Mouse (Mus musculus): Measurements from ENCODE around the gene Tfip11. TPM values are rescaled to one million over a fixed set of nuclear protein-coding genes. Genes with fewer than 3 reads are reported as not detected.
A peak's percentile ranks its signal among the peaks of the same experiment; 100 is the strongest.

Gene Tfip11
- total and polyA plus RNA-seq, 2 experiments from 2014 or later, result 20.2 to 24.4 TPM

GRCm38 (mm10) chr5:112381154-112381553 lies 55.0 kb downstream of the Tfip11 start:
- ATAC-seq, result no peak
- Histone ChIP-seq H3K4me3 (ENCODE audit: low read length) (no peak overlapping the region), H3K9me3 (ENCODE audit: low read length) (no peaks in the 10 kb centered on the region), H3K4me2 (ENCODE audit: low read depth, low read length) (no peak overlapping the region), H3K27me3 (ENCODE audit: insufficient read depth, low read length) (no peaks in the 10 kb centered on the region), H3K27ac (peak overlapping the region; percentile 67; the same call in 1 of the 2 replicates), H3K36me3 (ENCODE audit: insufficient read depth, low read length) (peaks cover 21% of the 10 kb centered on the region; the same call in 1 of the 2 replicates), H3K4me1 (ENCODE audit: insufficient read depth, low read length) (peaks cover 19% of the 10 kb centered on the region), H3K9ac (replicated peaks; ENCODE audit: low read length) (no peak overlapping the region)
- no peak for TF ChIP-seq CTCF (IDR thresholded peaks at IDR 0.05; ENCODE audit: low read depth)
- 83% methylated on average over 11 of the region's 11 CpGs for WGBS
- no peak for DNase-seq (ENCODE audit: low spot score)

DNA sequence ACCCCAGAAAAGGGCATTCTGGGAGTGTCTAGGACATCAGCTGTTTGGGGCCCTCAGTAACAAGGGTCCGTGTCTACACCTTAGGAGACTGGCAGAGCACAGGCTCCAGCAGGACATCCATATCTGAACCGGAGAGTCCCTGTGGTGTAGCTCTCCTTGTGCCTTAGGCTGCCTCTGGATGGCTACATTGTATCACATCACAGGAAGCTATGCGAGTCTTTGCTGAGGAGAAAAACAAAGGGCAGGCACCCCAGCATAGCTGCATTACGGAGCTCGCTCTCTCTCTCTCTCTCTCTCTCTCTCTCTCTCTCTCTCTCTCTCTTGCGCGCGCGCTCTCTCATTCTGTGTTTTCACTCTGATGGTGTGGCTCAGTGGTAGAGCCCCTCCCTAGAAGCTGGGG lies 55.9 kb downstream of the Tfip11 start:
- 62% methylated on average over 9 of the region's 9 CpGs for WGBS
- DNase-seq (ENCODE audit: low spot score) (peak; percentile 41), ATAC-seq (peak; percentile 35)

GRCm38 (mm10) chr5:112382641-112383330 lies 56.6 kb downstream of the Tfip11 start:
- DNase-seq (ENCODE audit: low spot score), result peak; percentile 70
- no peak overlapping the region for H3K9ac ChIP-seq (replicated peaks; ENCODE audit: low read length)
- ATAC-seq, result peak; percentile 56
- peak; percentile 23; the same call in 1 of the 2 replicates for TF ChIP-seq CTCF (IDR thresholded peaks at IDR 0.05; ENCODE audit: low read depth)
- H3K36me3 ChIP-seq (ENCODE audit: insufficient read depth, low read length), result peaks cover 23% of the 10 kb centered on the region; the same call in 1 of the 2 replicates
- no peaks in the 10 kb centered on the region for H3K27me3 ChIP-seq (ENCODE audit: insufficient read depth, low read length)
- H3K4me2 ChIP-seq (ENCODE audit: low read depth, low read length), result no peak overlapping the region
- WGBS, result 46% methylated on average over 16 of the region's 17 CpGs
- no peak overlapping the region for H3K4me3 ChIP-seq (ENCODE audit: low read length)
- H3K27ac ChIP-seq, result peak overlapping the region; percentile 67
- H3K4me1 ChIP-seq (ENCODE audit: insufficient read depth, low read length), result peaks cover 19% of the 10 kb centered on the region
- H3K9me3 ChIP-seq (ENCODE audit: low read length), result no peaks in the 10 kb centered on the region

More for the DNA sequence above, 55.9 kb downstream of the Tfip11 start:
- H3K4me3 ChIP-seq (ENCODE audit: low read length), result no peak overlapping the region
- peaks cover 19% of the 10 kb centered on the region for H3K4me1 ChIP-seq (ENCODE audit: insufficient read depth, low read length)
- no peaks in the 10 kb centered on the region for H3K27me3 ChIP-seq (ENCODE audit: insufficient read depth, low read length)
- no peak overlapping the region for H3K4me2 ChIP-seq (ENCODE audit: low read depth, low read length)
- H3K27ac ChIP-seq, result peak overlapping the region; percentile 67; the same call in 1 of the 2 replicates
- no peak overlapping the region for H3K9ac ChIP-seq (replicated peaks; ENCODE audit: low read length)
- H3K36me3 ChIP-seq (ENCODE audit: insufficient read depth, low read length), result peaks cover 23% of the 10 kb centered on the region; the same call in 1 of the 2 replicates
- no peaks in the 10 kb centered on the region for H3K9me3 ChIP-seq (ENCODE audit: low read length)
- no peak for TF ChIP-seq CTCF (IDR thresholded peaks at IDR 0.05; ENCODE audit: low read depth)

GRCm38 (mm10) chr5:112384805-112385472 lies 58.8 kb downstream of the Tfip11 start:
- DNase-seq (ENCODE audit: low spot score) (no peak), ATAC-seq (no peak)
- WGBS, result 88% methylated on average over 13 of the region's 13 CpGs
- Histone ChIP-seq H3K4me3 (ENCODE audit: low read length) (no peak overlapping the region), H3K36me3 (ENCODE audit: insufficient read depth, low read length) (peaks cover 16% of the 10 kb centered on the region; the same call in 1 of the 2 replicates), H3K9me3 (ENCODE audit: low read length) (no peaks in the 10 kb centered on the region), H3K27ac (no peak overlapping the region), H3K4me1 (ENCODE audit: insufficient read depth, low read length) (peaks cover 19% of the 10 kb centered on the region), H3K27me3 (ENCODE audit: insufficient read depth, low read length) (no peaks in the 10 kb centered on the region), H3K4me2 (ENCODE audit: low read depth, low read length) (no peak overlapping the region), H3K9ac (replicated peaks; ENCODE audit: low read length) (no peak overlapping the region)
- no peak for TF ChIP-seq CTCF (IDR thresholded peaks at IDR 0.05; ENCODE audit: low read depth)

DNA sequence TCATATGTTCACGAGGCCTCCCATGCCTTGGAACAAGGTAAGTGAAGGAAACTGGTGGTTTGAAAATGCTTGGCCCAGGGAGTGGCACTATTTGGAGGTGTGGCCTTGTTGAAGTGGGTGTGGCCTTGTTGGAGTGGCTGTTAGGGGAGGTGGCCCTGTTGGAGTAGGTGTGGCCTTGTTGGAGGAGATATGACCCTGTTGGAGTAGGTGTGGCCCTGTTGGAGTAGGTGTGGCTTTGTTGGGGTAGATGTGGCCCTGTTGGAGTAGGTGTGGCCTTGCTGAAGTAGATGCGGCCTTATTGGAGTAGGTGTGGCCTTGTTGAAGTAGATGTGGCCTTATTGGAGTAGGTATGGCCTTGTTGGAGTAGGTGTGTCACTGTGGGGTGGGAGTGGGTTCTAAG lies 59.8 kb downstream of the Tfip11 start:
- Histone ChIP-seq H3K36me3 (ENCODE audit: insufficient read depth, low read length) (peaks cover 20% of the 10 kb centered on the region; the same call in 1 of the 2 replicates), H3K9me3 (ENCODE audit: low read length) (no peaks in the 10 kb centered on the region), H3K27me3 (ENCODE audit: insufficient read depth, low read length) (no peaks in the 10 kb centered on the region), H3K4me1 (ENCODE audit: insufficient read depth, low read length) (peaks cover 23% of the 10 kb centered on the region), H3K4me3 (ENCODE audit: low read length) (no peak overlapping the region), H3K9ac (replicated peaks; ENCODE audit: low read length) (no peak overlapping the region), H3K27ac (no peak overlapping the region), H3K4me2 (ENCODE audit: low read depth, low read length) (no peak overlapping the region)
- DNase-seq (ENCODE audit: low spot score) (no peak), ATAC-seq (no peak)
- no peak for TF ChIP-seq CTCF (IDR thresholded peaks at IDR 0.05; ENCODE audit: low read depth)
- 93% methylated on average over 2 of the region's 2 CpGs for WGBS

Other genes with a start within 250 kb of the Tfip11 start
- gene Cryba4, start 73.8 kb upstream of the Tfip11 start, total RNA-seq (2014; rRNA removed), result 0.26 and 1.8 TPM in 2 replicates
- gene Cryba4, start 73.8 kb upstream of the Tfip11 start, polyA plus RNA-seq (2015; fragmentation: Nextera tagmentation; extraction: Ambion mirVana), result 1.6 and 2.4 TPM in 2 replicates
- gene Crybb1, start 70.5 kb upstream of the Tfip11 start, total RNA-seq (2014; rRNA removed), result 8.0 and 11.7 TPM in 2 replicates
- gene Crybb1, start 70.5 kb upstream of the Tfip11 start, polyA plus RNA-seq (2015; fragmentation: Nextera tagmentation; extraction: Ambion mirVana), result 14.2 and 14.6 TPM in 2 replicates
- 46.9 and 57.0 TPM in 2 replicates for gene Tpst2, start 49.7 kb upstream of the Tfip11 start, total RNA-seq (2014; rRNA removed)
- gene Tpst2, start 49.7 kb upstream of the Tfip11 start, polyA plus RNA-seq (2015; fragmentation: Nextera tagmentation; extraction: Ambion mirVana), result 34.4 and 37.0 TPM in 2 replicates
- gene Srrd, start 16.7 kb downstream of the Tfip11 start, total RNA-seq (2014; rRNA removed), result 84.3 and 92.0 TPM in 2 replicates
- 49.1 and 56.0 TPM in 2 replicates for gene Srrd, start 16.7 kb downstream of the Tfip11 start, polyA plus RNA-seq (2015; fragmentation: Nextera tagmentation; extraction: Ambion mirVana)
- gene Hps4, start 16.7 kb downstream of the Tfip11 start, total RNA-seq (2014; rRNA removed), result 43.9 and 45.6 TPM in 2 replicates
- 32.7 and 33.6 TPM in 2 replicates for gene Hps4, start 16.7 kb downstream of the Tfip11 start, polyA plus RNA-seq (2015; fragmentation: Nextera tagmentation; extraction: Ambion mirVana)
- gene Gm6583, start 29.7 kb downstream of the Tfip11 start, total RNA-seq (2014; rRNA removed), result not detected in 2 replicates
- 0.06 TPM in 1 of 2 replicates, not detected in the other for gene Gm6583, start 29.7 kb downstream of the Tfip11 start, polyA plus RNA-seq (2015; fragmentation: Nextera tagmentation; extraction: Ambion mirVana)
- 143 and 164 TPM in 2 replicates for gene Asphd2, start 68.5 kb downstream of the Tfip11 start, total RNA-seq (2014; rRNA removed)
- gene Asphd2, start 68.5 kb downstream of the Tfip11 start, polyA plus RNA-seq (2015; fragmentation: Nextera tagmentation; extraction: Ambion mirVana), result 113 and 118 TPM in 2 replicates
- gene Gm6588, start 123.1 kb downstream of the Tfip11 start, total RNA-seq (2014; rRNA removed), result not detected in 2 replicates
- gene Gm6588, start 123.1 kb downstream of the Tfip11 start, polyA plus RNA-seq (2015; fragmentation: Nextera tagmentation; extraction: Ambion mirVana), result 0.25 and 0.58 TPM in 2 replicates

Data from hindbrain, postnatal 0 days (tissue).